Mouse (Mus musculus) urinary bladder, postnatal 10 days (tissue): Measurements from ENCODE around the gene Nedd8.
A peak's percentile ranks its signal among the peaks of the same experiment; 100 is the strongest.

Source experiments
- DNase-seq: peaks from one replicate; pipeline ENCODE4 v3.0.0; 2022; ENCODE audit warnings: low spot score

Gene Nedd8

DNA sequence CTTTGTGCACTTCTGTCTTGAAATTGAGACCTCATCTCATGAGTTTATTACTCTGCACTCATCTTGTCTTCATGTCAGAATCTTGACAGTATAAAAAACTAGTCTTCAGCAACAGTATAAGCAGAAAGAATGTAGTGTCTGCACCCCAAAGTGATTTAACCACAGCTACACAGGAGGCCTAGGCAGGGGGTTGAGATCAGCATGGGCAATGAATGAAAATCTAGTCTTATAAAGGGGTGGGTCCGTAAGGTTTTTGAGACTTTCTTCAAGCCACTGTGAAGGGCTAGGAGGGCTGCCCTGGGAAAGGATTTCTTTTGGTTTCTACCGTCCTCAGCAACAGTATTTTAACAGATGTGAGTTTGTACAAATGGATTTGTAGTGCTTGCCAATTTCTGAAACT, 11.3 kb downstream of the Nedd8 start:
- DNase-seq: no peak

DNA sequence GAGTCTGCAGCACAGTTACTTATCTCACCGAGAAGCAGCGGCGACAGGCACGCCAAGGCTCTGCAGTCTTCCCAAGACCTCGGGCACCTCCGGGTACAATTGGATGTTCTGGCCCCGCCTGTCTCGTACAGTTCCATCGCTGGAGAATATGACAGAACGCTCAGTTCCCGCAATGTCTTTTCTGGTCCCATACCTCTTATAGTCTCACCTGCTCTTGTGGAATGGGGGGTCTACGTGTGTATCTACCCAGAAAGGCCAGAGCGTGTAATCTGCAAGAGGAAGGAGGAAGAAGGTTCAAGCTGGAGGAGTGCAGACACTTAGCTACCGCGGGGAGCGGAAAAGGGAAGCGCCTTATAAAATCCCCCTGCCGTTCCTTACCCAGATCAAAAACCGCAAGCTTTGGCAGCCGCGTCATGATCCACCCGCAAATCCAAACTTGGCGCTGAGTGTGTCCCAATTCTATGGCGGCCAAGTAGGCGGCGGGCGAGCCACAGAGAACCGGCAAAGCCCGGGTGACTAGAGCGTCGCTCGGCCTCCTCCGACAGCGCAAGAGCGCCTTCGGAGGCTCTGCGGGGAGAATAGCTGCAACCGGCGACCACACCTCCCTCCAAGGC, 11.9 kb downstream of the Nedd8 start, which contains the start of gene Mdp1:
Gene Mdp1, minus strand, starts transcription at position 549 of the 614 bp plus-strand sequence.
- no peak for DNase-seq

DNA sequence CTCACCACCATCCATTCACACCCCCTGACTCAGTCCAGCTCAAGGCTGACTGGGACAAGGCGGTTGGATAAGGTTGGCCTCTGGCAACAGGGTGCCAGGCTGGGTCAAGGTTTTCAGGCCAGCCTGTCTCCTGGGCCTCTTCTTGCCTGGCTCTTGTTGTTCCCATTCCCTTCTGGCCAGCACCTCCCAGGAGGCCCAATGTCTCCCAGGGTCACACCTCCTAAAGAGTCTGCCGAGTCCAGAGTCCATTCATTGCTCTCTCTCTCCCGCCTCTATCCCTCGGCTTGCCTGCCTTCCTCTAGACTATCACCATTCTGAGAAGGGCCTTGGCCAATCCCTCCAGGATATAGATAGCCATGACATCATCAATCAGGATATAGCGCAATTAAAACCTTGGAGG, 13.9 kb downstream of the Nedd8 start:
- no peak for DNase-seq

DNA sequence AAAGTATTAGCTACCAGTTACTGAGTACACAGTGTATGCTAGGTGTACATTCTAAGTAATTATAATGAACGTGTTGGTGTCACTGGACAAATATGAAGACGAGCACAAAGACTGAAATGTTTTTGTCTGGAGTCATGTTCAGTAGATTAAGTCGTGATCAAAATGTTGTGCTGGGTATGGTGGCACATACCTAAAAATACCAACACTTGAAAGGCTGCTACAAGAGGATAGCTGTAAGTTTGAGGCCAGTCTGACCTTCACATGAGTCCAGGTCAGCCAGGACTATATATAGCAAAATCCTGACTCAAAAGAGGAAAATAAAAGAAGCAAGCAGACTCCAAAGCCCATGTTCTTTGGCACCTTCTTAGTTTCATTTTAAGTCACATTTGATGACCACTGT, 15.0 kb downstream of the Nedd8 start:
- no peak for DNase-seq

DNA sequence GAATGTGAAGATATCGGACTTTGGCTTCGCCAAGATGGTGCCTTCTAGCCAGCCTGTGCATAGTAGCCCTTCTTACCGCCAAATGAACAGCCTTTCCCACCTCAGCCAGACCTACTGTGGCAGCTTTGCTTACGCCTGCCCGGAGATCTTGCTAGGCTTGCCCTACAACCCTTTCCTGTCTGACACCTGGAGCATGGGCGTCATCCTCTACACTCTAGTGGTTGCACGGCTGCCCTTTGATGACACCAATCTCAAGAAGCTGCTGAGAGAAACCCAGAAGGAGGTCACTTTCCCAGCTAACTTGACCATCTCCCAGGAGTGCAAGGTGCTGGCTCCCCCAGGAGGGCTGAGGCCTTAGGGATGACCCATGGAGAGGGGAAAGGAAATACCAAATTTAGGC, 20.4 kb downstream of the Nedd8 start:
- no peak for DNase-seq

DNA sequence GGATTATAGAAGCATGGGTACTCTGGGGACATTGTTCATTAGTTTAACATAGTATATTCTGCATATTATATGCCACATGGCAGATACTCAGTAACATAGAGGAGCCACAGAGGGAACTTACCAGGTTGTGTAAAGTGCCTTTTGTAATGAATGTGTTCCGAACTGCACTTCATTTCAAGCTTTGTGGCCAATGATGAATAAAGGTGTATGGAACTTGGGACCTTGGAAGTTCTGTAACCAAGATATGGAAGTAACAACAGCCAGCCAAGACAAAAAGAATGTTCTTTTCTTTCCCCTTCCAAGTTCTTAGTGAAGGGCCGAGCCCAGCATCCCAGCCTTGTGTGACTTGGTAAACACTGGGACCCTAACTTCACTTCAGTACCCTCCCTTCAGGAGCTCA, 22.0 kb downstream of the Nedd8 start, which contains the start of gene Tssk4:
Gene Tssk4, plus strand, starts transcription at position 301 of the 400 bp plus-strand sequence.
- no peak for DNase-seq

DNA sequence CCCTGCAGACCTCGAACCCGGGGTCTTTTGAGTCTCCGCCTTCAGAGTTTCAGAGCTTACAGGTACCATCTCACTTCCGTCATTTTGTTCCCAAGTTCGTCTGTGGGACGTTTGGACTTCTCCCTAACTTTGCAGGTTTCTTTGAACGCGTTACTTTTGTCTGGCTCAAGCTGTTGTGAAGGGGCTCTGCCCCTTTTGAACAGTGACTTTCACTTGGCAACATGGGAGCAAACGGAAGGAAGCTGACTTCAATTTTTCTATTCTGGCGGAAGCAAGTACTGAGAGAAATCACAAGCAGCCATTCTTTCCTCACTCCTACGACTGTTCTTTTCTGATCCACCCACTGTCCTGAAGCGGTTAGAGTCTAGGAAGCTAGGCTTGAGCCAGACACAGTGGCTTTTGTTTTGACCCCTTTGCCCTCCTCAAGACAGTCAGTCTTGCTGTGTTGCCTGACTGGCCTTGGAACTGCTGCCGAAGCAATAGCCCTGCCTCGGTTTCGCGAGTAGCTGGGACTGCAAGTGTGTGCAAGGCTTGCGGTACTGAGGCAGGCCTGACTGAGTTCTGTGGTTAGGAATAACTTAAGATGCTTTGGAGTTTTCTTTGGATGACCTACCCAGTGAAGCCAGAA, 27.5 kb downstream of the Nedd8 start:
- no peak for DNase-seq

DNA sequence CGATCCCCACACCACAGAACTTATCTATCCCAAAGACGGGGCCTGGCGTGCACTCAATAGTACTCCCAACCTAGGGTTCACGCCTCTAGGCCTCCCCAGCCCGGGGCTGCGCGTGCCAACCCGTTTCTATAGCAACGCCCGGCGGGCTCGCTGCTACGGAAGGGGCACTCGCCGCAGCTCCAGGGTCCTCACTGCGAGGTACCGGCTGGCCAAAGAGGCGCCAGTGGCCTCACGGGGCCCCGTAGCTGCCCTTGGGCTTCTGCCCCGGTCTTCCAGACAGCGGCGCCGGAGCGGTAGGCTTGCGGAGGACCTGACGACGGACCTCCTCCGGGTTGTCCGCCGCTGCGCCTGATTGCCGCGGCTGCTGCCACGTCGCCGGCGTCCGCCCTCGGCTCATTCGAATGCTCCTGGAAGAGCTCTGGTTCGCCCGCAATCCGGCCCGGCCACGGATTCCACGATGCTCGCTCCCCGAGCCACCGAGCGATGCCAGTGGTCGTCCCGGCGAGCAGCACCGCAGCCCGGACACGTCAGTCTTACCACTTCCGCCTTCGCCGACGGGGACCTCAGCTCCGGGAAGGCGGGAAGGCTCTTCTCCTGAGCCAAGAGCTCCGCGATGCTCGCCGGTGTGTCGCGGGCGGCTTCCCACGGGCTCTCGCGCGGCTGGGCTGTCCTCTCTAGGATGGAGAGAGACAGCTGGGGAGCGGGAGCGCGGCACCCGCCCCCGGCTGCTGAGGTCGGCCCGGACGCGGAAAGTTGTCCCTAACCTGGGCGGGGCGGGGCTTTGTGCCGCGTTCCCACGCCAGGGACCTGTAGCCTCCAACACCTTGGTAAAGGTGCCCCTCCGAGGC, 28.6 kb downstream of the Nedd8 start, which contains the start of gene Tm9sf1:
Gene Tm9sf1, minus strand, starts transcription at position 747 of the 848 bp plus-strand sequence.
- peak; percentile 53 for DNase-seq

DNA sequence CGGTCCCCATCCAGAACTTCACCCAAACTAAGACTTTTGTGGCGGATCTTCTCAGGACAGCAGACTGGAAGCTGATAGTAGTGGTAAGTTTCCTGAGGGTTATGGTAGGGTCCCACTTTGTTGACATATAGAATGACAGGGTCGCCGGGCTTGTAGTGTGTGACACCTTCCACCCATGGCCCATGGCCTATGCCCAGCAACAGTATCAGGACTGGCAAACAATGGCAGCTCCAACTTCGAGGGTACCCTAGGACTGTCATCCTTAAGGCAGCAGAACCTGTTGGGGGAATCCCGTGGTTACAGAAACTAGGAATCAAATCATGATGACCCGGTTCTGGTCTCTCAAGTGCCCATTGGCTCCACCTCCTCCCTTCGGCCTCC, 29.3 kb downstream of the Nedd8 start:
- no peak for DNase-seq

DNA sequence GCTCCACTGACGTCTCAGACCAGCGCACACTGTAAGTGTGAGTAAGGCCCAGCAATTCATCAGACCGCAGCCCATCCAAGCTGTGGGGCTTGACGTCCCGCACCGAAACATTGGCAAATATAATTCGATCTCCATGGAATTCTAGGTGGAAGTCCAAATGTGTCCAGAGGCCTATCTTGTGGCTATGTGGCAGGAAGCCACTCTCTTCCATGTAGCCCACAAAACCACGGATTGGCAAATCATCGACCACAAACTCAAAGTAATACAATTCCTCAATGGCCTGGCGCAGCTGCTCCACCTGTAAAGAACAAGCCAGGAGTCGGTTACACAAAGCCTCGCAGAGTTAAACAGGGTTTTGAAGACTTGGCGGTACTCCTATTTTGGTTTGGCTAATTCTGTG, 30.6 kb downstream of the Nedd8 start:
- no peak for DNase-seq

DNA sequence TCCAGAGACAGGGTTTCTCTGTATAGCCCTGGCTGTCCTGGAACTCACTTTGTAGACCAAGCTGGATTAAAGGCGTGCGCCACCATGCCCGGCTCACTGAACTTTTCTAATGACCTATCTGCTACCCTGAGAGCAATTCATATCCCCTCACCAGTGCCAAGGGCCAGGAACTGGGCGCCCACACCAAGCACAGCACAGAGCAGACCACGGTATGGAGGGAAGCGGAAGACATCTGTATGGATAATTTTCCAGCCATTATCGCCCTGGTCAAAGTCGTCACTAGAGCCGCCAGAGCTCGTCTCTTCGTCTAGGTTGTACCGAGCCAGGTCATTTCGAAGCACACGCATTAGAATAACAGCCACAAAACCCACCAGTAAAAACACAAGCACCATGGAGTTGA, 31.1 kb downstream of the Nedd8 start:
- no peak for DNase-seq

DNA sequence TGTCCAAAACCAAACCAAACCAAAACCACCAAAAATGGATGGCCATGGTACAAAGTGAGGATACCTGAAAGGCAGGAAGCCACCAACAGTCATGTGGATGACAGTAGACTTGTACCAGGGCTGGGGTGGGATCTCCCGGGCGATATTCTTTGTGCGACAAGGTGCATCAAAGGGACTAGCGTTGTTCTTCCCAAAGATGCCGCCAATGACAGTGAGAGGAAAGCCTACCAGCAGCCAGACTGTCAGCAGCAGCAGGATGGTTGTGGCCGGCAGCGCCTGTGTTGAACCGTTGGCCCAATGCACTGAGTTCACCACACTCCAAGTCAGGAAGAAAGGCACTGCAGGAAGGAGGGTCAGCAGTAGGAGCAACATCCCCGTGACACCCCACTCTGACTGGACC, 34.1 kb downstream of the Nedd8 start, which contains the start of gene Gm49378:
Gene Gm49378, minus strand, starts transcription at position 101 of the 400 bp plus-strand sequence.
- no peak for DNase-seq

DNA sequence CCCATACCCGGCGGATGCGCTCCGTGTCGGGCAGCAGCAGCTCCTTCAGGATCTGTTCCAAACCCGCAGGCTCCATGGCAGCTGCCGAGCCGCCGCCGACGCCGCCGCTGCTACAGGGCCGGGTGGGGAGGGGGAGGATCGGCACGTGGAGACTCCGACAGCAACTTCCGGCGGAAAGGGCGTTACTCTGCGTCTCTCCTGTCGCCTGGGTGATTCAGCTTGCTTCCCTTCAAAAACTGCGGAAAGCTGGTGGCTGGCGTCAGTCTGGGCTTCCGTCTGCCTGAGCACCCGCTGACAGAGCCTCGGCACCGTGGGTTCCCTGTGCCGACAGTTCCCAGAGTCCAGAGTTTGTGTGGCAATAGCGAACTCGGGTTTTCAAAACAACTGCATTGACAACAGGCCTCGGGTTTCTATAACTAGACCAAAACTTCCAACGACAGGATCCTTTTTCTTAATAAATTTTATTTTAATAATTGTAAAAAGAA, 36.4 kb downstream of the Nedd8 start, which contains the start of gene Ipo4:
Gene Ipo4, minus strand, starts transcription at position 435 of the 485 bp plus-strand sequence.
- peak; percentile 47 for DNase-seq

DNA sequence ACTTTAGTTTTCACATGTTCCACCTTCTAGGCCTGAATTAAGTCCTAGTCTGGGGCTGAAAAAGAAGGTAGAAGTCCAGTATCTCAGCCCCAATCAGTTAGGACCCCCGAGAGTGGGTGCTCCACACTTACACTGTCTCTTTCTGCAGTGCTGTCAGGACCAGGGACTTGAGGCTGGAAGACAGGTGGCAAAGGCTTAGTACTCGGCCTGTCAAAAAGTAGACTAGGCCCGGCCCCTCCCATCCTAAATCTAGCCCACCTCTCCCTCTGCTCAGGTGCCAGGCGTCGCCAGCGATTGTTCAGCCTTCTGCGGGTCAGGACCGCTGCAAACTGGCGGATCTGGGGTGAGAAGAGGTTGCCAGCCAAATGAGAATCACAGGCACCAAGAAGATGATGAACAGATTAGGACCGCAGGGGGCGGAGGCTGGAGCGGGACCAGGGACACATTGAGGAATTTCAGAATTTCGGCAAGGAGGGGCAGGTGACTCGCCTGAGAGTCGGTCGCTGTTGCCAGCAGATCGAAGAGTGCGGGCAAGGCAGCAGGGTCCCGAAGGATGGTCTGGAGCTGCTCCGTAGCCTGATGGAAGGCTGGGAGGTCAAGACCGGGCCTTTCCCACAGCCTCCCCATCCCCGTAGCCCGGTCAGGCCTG, 36.9 kb downstream of the Nedd8 start:
- no peak for DNase-seq

DNA sequence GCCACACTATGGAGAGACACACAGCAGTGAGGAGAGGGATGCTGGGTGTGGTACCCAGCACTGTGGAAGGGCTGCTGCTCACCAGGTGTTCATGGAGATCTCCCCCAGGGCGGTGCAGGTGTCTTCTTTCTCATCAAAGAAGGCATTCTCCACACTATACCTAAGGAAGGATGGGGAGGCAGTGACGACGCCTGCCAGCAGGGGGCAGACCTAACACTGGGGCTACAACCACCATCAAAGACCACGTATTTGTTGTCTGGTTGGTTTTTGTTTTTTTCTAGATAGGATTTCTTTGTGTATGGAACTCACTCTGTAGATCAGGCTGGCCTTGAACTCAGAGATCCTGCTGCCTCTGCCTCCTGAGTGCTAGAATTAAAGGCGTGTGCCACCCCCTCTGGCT, 42.6 kb downstream of the Nedd8 start:
- DNase-seq: no peak

DNA sequence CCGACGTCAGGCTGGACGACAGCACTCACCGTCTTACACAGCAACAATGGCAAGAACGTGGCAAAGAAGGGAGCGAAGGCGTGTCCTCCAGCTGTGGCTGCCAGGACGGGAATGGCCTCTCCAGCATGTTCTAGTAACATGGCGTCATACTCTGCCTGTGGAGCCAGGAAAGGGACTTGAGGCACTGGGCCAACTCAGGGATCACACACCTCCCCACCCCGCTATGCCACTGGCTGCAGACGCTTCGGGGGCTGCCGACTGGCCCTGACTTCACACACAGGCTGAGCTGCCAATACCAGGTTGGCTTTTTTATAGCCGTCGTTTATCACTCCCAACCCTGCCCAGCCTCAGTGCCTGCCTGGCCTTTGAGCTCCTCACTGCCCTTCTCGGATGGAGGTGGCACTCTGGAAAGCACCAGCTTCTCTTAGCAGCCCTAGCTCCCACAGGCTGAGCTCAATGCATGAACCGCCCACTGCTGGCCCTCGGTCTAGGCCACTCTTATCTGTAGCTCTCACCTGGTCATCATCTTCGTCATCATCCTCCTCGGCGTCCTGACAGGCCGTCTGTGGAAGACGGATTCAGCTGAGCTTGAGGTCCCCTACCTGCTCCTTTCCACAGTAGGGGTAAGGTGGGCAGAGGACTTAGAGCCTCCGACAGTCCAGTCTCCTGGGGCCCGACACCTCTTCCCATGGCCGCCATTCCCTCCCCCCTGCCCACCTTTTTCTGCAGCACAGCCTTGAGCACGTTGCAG, 43.7 kb downstream of the Nedd8 start:
- no peak for DNase-seq

DNA sequence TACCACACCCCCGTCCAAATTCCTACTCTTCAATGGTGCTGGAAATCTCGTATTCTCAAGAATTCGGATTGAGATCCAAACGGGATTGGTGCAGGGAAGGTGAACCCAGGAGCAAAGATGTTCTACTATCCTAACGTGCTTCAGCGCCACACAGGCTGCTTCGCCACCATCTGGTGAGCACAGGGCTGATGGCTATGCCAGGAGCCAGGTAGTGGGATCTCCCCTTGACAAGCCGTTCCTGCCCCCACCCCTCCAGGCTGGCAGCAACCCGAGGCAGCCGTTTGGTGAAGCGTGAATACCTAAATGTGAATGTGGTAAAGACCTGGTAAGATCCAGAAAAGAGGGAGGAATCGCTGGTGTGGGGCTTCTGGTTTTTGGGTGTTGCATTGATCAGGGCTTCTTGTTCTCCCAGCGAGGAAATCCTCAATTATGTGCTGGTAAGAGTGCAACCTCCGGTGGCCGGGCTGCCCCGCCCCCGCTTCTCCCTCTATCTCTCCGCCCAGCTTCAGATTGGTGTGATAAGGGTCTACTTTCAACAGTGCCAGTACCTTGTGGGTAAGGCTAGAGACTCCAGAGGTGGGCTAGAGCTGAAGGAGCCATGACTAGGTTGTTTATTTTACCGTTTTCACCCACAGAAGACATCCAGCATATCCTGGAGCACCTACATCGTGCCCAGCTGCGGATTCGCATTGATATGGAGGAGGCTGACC, 53.3 kb downstream of the Nedd8 start:
- no peak for DNase-seq

DNA sequence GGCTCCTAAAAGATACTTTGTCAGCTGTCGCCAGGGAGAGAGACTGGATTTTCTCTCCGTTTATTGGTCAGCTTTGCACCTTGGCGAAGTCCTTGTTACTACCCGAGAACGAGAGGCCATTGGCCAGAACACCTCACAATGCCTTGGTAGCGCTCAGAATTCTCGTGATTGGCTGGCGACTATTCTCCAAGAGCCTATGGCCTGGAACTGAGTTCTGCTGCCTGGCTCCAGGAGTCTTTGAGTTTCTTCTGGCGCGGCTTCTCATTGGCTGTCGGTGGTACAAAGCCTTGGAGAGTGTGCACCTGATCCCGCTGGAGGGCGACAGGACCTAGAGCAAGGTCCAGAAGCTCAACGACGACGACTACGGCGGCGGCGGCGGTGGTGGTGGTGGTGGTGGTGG, 54.1 kb downstream of the Nedd8 start, which contains the start of gene Rec8:
Gene Rec8, plus strand, starts transcription at position 216 of the 400 bp plus-strand sequence.
- DNase-seq: no peak

DNA sequence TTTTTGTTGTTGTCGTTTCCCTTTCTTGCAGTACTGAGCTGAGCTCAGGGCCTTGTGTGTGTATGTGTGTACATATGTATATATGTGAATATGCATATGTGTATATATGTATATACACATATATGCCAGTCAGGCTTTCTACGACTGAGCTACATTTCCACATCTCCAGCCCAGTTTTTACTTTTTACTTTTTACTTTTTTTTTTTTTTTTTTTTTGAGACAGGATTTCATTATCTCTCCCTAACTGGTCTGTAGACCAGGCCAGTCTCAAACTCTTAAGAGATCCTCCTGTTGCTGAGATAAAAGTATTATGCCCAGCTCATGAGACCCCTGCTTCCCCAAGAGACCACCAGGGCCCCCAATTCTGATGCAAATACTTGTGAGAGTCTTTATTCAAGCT, 55.1 kb downstream of the Nedd8 start:
- DNase-seq: no peak

DNA sequence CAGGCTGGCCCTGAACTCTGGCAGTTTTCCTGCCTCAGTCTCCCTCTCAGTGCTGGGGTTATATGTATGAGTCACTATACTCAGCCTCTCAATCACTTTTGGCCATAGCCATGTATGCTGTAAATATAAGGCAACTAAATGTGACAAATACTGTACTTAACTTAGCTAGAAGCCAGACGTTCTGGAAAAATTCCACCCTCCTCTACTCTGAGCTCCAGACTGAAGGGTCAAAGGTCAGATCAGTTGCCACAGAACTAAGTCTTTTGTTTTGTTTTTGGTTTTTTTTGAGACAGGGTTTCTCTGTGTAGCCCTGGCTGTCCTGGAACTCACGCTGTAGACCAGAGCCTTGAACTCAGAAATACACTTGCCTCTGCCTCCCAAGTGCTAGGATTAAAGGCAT, 56.0 kb downstream of the Nedd8 start:
- DNase-seq: no peak
